Mouse (Mus musculus) cortical plate, adult 2 months (tissue): ENCODE data around the gene Gucd1.

Experiments used
- CTCF ChIP-seq: fragments of 200-500 bp; IDR thresholded peaks from 2 replicates; pipeline ENCODE4 v1.5.1; 2011; ENCODE audit warnings: mild to moderate bottlenecking, control low read depth, low read length; ENCODE audit not compliant: insufficient read depth; ENCODE audit errors: extremely low read depth
- POLR2A ChIP-seq: fragments of 200-500 bp; IDR thresholded peaks from 2 replicates; pipeline ENCODE4 v1.6.1; 2011; ENCODE audit warnings: mild to moderate bottlenecking, low read length, control low read depth; ENCODE audit not compliant: insufficient read depth; ENCODE audit errors: extremely low read depth

DNA sequence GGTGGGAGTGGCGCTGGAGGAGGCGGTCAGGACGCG is 201.1 kb downstream of the Gucd1 start, which contains the start of gene Adora2a:
- TF ChIP-seq CTCF (no peak), POLR2A (no peak)
